Mouse (Mus musculus) monocyte, adult 5-6 weeks (primary cell): ENCODE data around the gene Spin2f. TPM values are rescaled to one million over a fixed set of nuclear protein-coding genes. Genes with fewer than 3 reads are reported as not detected.
"Not testable (repeated sequence)": the region's sequence is repeated elsewhere in the genome, so short reads cannot be mapped to it uniquely, and the experiment has no call there.

ENCODE experiments used
- ATAC-seq: fragments of 153-309, 156-312 bp; replicated peaks from 2 replicates; pipeline ENCODE4 v1.8.0; 2017; ENCODE audit warnings: mild to moderate bottlenecking; ENCODE audit not compliant: low TSS enrichment, insufficient number of reproducible peaks, severe bottlenecking, poor library complexity, low FRiP score
- total RNA-seq: library from RNA; stranded (forward); fragments of 200-1000, 200-491, 200-594 nt; gene quantifications from 3 replicates; pipeline ENCODE4 v1.2.3, GENCODE M21; 2017

The Spin2f gene
- total RNA-seq = not detected in 3 replicates

DNA sequence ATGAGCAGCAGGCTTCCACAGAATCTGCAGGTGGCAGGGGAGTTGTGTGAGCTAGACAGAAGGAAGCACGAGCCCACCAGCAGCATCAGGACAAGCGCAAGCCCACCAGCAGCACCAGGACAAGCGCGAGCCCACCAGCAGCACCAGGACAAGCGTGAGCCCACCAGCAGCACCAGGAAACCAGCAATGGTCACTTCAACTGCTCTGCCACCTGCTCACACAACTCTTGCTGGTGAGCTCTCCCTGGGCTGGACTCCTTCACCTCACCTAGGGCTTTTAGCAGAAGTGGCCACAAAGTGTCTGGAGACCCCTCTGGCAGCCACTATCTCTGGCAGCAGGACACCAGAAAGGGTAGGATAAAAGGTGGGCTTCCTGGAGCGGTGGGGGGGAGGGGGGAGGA is at the start of gene Spin2f:
Spin2f (plus strand) TSS at position 301 of the 400 bp plus-strand sequence.
- ATAC-seq = not testable (repeated sequence)

GRCm38 (mm10) chrX:31212136-31212535 is 41.6 kb upstream of the Spin2f start:
- not testable (repeated sequence) for ATAC-seq

GRCm38 (mm10) chrX:31223536-31223935 is 30.2 kb upstream of the Spin2f start:
- not testable (repeated sequence) for ATAC-seq

DNA sequence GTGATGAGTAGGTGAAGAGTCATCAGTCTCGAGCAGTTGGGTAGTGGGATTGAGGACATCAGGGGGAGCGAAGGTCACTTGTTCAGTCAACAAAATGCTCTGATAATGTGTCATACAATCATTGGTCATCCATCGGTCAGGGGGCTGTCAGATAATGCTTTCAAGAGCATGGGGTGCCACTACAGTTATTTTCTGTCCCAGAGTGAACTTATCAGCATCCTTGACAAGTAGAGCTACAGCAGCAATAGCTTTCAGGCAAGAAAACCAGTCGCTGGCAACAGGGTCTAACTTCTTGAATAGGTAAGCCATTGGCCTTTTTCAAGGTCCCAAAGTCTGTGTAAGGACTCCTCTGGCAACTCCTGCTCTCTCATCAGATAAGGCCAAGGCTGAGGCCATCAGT is 18.6 kb upstream of the Spin2f start:
- not testable (repeated sequence) for ATAC-seq

GRCm38 (mm10) chrX:31241754-31242153 is 11.9 kb upstream of the Spin2f start:
- ATAC-seq = not testable (repeated sequence)

Other genes with a start within 250 kb of the Spin2f start
- gene Btbd35f29, start 136.2 kb upstream of the Spin2f start, total RNA-seq = not detected in 3 replicates
- gene Btbd35f26, start 82.6 kb downstream of the Spin2f start, total RNA-seq = not detected in 3 replicates
- not detected in 3 replicates for gene Btbd35f19, start 130.0 kb downstream of the Spin2f start, total RNA-seq